Mouse (Mus musculus): ENCODE measurements around the gene Peg3. TPM values are rescaled to one million over a fixed set of nuclear protein-coding genes. Genes with fewer than 3 reads are reported as not detected.
"Not testable (repeated sequence)": the region's sequence is repeated elsewhere in the genome, so short reads cannot be mapped to it uniquely, and the experiment has no call there.

The Peg3 gene
- total RNA-seq (2021) = 100 to 1,000 TPM; 185 to 197 TPM
- long read RNA-seq, experiment 1, full-length matches to known transcripts = 1 of 22 reads
- long read RNA-seq, experiment 1, partial matches to known transcripts = 0 of 22 reads
- long read RNA-seq, experiment 1, other reads (novel, unspliced or antisense) = 21 of 22 reads
- long read RNA-seq, experiment 2, full-length matches to known transcripts = 2 of 8 reads
- long read RNA-seq, experiment 2, partial matches to known transcripts = 0 of 8 reads
- long read RNA-seq, experiment 2, other reads (novel, unspliced or antisense) = 6 of 8 reads

DNA sequence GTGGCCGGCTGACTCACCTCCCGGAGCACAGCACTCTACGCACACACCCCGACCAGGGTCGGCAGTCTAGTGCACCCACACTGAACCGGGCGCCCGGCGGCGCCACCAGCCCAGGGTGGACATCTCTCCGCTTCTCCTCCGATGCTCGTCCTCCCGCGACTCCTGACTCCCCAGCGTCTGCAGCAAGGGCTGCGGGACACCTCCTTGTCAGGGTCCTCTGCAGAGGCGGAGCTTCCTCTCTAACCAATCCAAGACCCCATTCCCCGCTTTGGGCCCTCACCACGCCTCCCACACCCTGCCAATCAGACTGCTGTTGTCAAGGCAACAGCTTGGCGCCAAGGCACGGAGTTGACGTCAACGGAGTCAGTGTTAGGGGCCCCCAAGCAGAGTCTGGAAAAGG, at the start of gene Peg3, which contains the start of gene Usp29:
TSS of gene Peg3 (minus strand) at position 191 of the 400 bp plus-strand sequence.
TSS of gene Usp29 (plus strand) at position 338 of the 400 bp plus-strand sequence.
- intact Hi-C loops (cut with DNase I) = loop anchor here (5.0 kb wide), 1 partner anchor 187 kb away; no protein-coding TSS in a partner anchor
- peak; percentile 88 to 92 for DNase-seq (ENCODE audit: low spot score in 2 of 2)

- intact Hi-C loops (cut with DNase I) = loop anchor here (5.0 to 10.0 kb wide), 2 partner anchors 136 to 402 kb away; no protein-coding TSS in a partner anchor
Measured at GRCm38 (mm10) chr7:6779172-6779571, 48.9 kb upstream of the Peg3 start.

GRCm38 (mm10) chr7:6777689-6778088, 47.5 kb upstream of the Peg3 start:
- intact Hi-C loops (cut with DNase I) = loop anchor here (5.0 to 10.0 kb wide), 2 partner anchors 137 to 400 kb away; no protein-coding TSS in a partner anchor
- no peak for DNase-seq (ENCODE audit: low spot score in 2 of 2)

More at GRCm38 (mm10) chr7:6779172-6779571, 48.9 kb upstream of the Peg3 start:
- no peak for DNase-seq (ENCODE audit: low spot score in 2 of 2)

DNA sequence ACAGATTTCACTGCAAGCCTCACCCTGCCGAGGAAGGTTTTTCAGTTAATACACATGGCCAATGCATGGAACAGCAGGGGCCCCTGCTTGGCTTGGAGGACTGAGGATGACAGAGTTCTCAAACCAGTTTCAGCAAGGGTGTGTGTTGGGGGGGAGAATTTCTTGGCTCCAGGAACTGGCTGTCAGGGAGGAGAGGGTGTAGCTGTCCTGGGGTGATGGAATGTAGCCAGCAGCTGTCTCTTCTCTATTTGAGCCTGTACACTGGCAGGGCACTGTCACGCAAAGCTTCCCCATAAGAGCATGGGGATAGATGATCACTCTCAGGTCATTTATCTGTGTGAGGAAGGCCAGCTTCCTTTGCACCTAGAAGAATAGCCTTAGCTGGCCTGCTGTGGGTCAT, 46.9 kb upstream of the Peg3 start:
- DNase-seq (ENCODE audit: low spot score in 2 of 2) = no peak
- intact Hi-C loops (cut with DNase I) = loop anchor here (5.0 to 10.0 kb wide), 2 partner anchors 138 to 400 kb away; no protein-coding TSS in a partner anchor

DNA sequence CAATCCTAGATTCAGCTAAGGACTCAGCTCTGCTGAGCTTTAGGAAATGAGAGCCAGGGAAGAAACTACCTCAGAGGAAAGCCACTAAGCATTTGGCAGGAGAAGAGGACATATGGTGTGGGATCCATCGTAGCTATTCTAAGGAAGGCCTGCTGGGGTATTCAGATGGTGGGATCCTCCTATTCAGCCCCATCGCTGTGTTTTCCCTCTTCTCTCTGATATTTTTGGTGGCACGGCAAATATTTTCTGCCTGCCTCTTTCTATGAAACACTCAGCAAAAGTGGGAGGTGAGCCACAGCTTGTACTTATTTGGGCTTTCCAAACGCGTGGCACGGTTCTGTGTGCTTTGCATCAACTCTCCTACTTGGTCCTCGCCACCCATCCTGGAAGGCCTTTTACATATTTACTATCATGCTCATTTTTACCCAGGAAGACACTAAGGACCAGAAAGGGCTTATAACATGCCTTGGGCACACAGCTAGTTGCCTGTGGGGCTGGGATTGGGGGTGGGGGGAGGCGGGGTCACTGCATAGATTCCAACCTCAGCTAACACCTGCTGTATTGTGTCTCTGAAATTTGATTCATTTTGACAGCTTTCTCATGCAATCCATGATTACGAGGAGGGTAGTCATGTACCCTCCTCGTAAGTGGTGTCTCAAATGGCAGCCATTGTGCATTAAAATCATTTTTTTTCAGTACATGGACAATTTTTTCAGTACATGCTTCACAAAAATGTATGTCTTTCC, 46.3 kb upstream of the Peg3 start:
- peak; percentile 78 to 79 for DNase-seq (ENCODE audit: low spot score in 2 of 2)
- intact Hi-C loops (cut with DNase I) = loop anchor here (5.0 to 10.0 kb wide), 2 partner anchors 138 to 399 kb away; no protein-coding TSS in a partner anchor

DNA sequence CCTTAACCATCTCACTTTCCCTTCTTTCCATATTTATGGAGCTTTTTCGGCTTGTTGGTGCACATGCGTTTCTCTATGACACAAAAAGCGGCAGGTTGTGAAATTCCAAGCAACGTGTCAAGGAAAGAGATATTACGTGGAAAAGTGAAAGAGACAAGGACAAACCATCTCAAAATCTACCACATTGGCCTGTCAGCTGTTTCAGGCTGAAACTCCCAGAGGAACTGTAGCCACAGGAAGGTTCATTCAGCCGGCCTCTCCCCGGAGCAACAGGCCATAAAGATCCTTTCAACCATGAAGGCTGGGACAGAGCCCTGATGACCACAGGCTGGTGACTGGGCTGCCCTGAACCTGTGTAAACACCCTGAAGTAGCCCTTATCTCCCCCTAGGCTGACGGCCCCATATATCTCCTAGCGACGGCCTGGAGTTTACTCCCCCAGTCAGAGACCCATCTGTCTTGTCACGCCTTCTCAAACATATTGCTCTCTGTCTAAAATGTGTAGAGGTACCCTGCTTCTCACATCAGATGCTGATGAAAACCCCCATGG, 43.7 kb upstream of the Peg3 start:
- not testable (repeated sequence) for DNase-seq (ENCODE audit: low spot score in 2 of 2)
- intact Hi-C loops (cut with DNase I) = loop anchor here (10.0 kb wide), 1 partner anchor 141 kb away; no protein-coding TSS in a partner anchor

- intact Hi-C loops (cut with DNase I) = loop anchor here (10.0 kb wide), 1 partner anchor 145 kb away; no protein-coding TSS in a partner anchor
- DNase-seq (ENCODE audit: low spot score in 2 of 2) = no peak
Measured at GRCm38 (mm10) chr7:6770286-6770685, 40.1 kb upstream of the Peg3 start.

DNA sequence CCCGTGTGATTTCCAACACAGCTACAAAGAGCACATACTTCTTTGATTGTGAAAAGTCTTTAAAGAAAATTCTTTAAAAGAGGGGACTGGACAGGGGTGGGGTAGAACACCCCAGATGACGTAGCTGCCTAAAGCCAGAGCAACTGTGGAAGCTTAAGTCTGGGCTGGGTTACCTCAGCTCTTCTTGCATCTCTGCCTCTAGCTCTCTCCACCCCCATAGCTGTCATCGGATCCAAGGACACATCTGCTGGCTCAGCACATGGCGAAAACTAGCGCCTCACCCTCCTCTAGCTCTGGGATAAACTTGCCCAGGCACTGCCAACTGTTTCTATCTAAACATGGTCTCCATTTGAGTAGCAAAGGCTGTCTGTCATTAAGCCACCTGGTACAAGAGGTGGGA, 35.0 kb upstream of the Peg3 start:
- peak in 1 of 2 experiments; percentile 11 for DNase-seq (ENCODE audit: low spot score in 2 of 2)
- intact Hi-C loops (cut with DNase I) = no loop called here

DNA sequence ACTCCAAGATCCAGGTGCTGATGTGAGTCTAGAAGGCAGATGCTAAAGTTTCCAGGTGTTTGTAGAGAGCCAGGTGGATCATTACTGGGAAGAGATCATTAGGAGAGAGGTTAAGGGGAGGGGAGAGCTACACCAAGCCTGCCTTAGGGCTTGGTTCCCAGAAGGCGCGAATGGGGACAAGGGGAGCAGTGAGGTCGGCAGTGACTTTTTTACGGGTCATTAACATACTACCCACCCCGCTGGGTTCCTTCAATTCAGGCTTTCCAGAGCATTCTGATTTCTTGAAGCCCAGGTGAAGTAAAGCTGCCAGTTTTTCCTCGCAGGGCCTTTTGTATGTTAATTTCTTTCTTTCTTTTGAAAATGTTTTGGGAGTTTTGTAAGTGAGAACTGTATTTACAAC, 29.9 kb upstream of the Peg3 start:
- DNase-seq (ENCODE audit: low spot score in 2 of 2) = no peak
- intact Hi-C loops (cut with DNase I) = no loop called here

DNA sequence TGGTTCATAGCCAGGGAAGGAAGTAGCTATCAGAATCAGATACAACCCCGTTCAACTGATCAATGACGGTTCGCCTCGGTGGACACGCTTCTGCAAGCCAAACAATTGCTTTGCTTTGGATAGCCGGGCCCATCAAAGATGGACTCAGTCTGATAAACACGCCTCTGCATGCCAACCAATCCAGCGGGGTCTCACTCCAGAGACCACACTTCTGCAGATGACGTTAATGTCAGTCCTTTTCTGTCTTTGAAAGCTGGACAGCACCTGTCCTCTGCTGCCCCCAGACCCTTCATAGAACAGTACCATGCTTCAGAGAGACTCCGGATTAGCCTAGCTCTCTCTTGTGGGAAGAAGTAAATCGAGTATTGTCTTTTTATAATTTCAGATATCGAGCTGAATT, 29.5 kb upstream of the Peg3 start:
- no peak for DNase-seq (ENCODE audit: low spot score in 2 of 2)
- intact Hi-C loops (cut with DNase I) = no loop called here

DNA sequence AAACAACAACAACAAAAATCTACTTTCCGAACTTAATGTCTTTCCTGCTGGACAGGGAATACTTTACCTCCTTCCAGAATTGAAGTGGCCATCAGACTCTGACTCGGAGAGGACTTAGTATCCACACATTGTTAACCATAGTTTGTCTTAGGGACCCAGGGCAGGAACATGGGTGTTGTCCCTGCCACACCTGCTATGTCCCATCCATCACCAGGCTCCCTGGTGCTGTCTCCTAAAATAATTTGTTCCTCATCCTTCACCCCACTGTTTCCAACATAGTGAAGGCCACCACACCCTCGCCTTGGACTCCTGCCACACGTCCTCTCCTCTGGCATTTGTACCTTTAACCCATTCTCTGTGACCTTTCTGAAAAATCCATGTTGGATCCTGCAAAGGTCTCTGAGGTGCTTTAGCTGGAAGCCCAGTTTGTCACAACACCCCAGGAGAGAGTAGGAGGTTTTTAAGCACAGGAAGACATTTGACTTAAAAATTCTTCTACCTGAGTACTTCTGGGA, 26.6 kb upstream of the Peg3 start:
- no peak for DNase-seq (ENCODE audit: low spot score in 2 of 2)
- intact Hi-C loops (cut with DNase I) = no loop called here

- intact Hi-C loops (cut with DNase I) = no loop called here
- DNase-seq (ENCODE audit: low spot score in 2 of 2) = no peak
Measured at GRCm38 (mm10) chr7:6753440-6753839, 23.2 kb upstream of the Peg3 start.

DNA sequence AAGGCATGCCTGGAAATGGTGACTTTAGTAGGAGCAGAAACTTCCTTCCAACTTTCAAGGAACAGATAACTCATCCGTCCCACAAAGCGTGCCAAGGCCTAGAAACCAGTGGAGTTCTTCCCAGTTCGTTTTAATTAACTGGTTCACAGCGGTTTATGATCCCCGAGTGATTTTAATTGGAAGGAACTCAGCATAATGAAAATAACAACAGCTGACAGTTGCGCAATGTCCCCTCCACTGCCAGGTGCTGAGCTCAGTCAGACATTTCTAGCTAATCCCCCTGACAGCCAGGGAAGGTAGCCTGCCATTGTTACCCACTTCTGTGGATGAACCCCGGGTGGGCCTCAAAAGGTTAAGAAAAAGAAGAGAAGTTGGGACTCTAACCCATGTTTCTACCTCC, 19.0 kb upstream of the Peg3 start:
- no peak for DNase-seq (ENCODE audit: low spot score in 2 of 2)

GRCm38 (mm10) chr7:6744281-6744904, 14.2 kb upstream of the Peg3 start:
- intact Hi-C loops (cut with DNase I) = no loop called here
- DNase-seq (ENCODE audit: low spot score in 2 of 2) = no peak

More for the DNA sequence above, 19.0 kb upstream of the Peg3 start:
- intact Hi-C loops (cut with DNase I) = no loop called here

DNA sequence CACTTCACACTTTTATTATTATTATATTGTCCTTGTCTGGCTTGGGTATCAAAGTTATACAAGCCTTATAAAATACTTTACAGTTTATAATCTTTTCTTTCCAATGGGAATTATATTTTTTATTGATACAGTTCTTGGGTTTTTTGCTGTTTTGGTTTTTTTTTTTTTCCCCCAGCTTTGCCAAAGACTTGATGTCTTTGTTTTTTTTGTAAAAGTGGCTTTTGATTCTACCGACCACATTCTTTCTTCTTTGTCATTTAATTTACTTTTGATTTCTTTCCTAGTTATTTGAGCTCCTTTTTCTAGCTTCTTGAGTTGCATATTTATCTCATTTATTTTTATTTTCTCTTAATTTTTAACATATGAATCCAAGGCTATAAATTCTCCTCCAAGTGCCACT, 5.8 kb upstream of the Peg3 start:
- DNase-seq (ENCODE audit: low spot score in 2 of 2) = no peak
- intact Hi-C loops (cut with DNase I) = no loop called here

GRCm38 (mm10) chr7:6731930-6732329, 1.7 kb upstream of the Peg3 start:
- intact Hi-C loops (cut with DNase I) = loop anchor here (5.0 kb wide), 1 partner anchor 185 kb away; no protein-coding TSS in a partner anchor
- no peak for DNase-seq (ENCODE audit: low spot score in 2 of 2)

DNA sequence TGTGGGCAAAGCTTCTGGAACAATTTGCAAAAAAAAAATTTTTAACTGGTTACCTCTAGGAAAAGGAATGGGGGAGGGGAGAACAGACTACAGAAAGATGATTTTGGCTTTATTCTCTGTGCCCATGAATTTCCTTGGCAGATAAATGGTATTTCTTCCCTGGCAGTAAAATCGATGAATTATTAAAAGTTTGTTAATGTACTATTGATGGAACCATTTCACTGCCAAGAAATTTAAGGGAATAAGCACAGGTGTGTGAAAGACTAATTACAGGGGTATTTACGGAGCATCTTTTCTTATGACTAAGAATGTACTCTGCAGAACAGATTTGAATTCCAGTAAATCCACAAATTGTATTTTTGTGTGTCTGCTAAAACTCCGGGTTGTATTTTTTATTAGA, 1.1 kb upstream of the Peg3 start:
- DNase-seq (ENCODE audit: low spot score in 2 of 2) = no peak
- intact Hi-C loops (cut with DNase I) = loop anchor here (5.0 kb wide), 1 partner anchor 186 kb away; no protein-coding TSS in a partner anchor

- peak in 1 of 2 experiments; percentile 46 for DNase-seq (ENCODE audit: low spot score in 2 of 2)
- intact Hi-C loops (cut with DNase I) = loop anchor here (5.0 kb wide), 1 partner anchor 186 kb away; no protein-coding TSS in a partner anchor
Measured at GRCm38 (mm10) chr7:6730801-6731200, 570 bp upstream of the Peg3 start.
